Mouse (Mus musculus): ENCODE results near the gene 1810010H24Rik.
A peak's percentile ranks its signal among the peaks of the same experiment; 100 is the strongest.
"Not testable (repeated sequence)": the region's sequence is repeated elsewhere in the genome, so short reads cannot be mapped to it uniquely, and the experiment has no call there.

Gene 1810010H24Rik

GRCm38 (mm10) chr11:107012324-107013017 is 13.0 kb upstream of the 1810010H24Rik start:
- DNase-seq (ENCODE audit: low spot score) = peak; percentile 97

GRCm38 (mm10) chr11:107014020-107014585 is 11.4 kb upstream of the 1810010H24Rik start:
- no peak for DNase-seq (ENCODE audit: low spot score)

- DNase-seq (ENCODE audit: low spot score) = peak; percentile 46
These were observed 10.7 kb upstream of the 1810010H24Rik start for GRCm38 (mm10) chr11:107014597-107015309.

GRCm38 (mm10) chr11:107015535-107016187 is 9.8 kb upstream of the 1810010H24Rik start:
- not testable (repeated sequence) for DNase-seq (ENCODE audit: low spot score)

- DNase-seq (ENCODE audit: low spot score) = no peak
These were observed 8.6 kb upstream of the 1810010H24Rik start for GRCm38 (mm10) chr11:107016893-107017292.

GRCm38 (mm10) chr11:107017339-107017886 is 8.1 kb upstream of the 1810010H24Rik start:
- no peak for DNase-seq (ENCODE audit: low spot score)

- DNase-seq (ENCODE audit: low spot score) = peak; percentile 24
These were observed 6.9 kb upstream of the 1810010H24Rik start for GRCm38 (mm10) chr11:107018606-107019005.

- no peak for DNase-seq (ENCODE audit: low spot score)
These were observed 6.2 kb upstream of the 1810010H24Rik start for GRCm38 (mm10) chr11:107019318-107019717.

GRCm38 (mm10) chr11:107019722-107020121 is 5.8 kb upstream of the 1810010H24Rik start:
- DNase-seq (ENCODE audit: low spot score) = not testable (repeated sequence)

GRCm38 (mm10) chr11:107022050-107022683 is 3.3 kb upstream of the 1810010H24Rik start:
- no peak for DNase-seq (ENCODE audit: low spot score)

GRCm38 (mm10) chr11:107024406-107024805 is 1.1 kb upstream of the 1810010H24Rik start:
- no peak for DNase-seq (ENCODE audit: low spot score)

GRCm38 (mm10) chr11:107026554-107027430 is 1.3 kb downstream of the 1810010H24Rik start:
- no peak for DNase-seq (ENCODE audit: low spot score)

- DNase-seq (ENCODE audit: low spot score) = peak; percentile 87
These were observed 2.2 kb downstream of the 1810010H24Rik start for GRCm38 (mm10) chr11:107027431-107028274.

GRCm38 (mm10) chr11:107028275-107028618 is 2.8 kb downstream of the 1810010H24Rik start:
- DNase-seq (ENCODE audit: low spot score) = no peak

- no peak for DNase-seq (ENCODE audit: low spot score)
These were observed 3.3 kb downstream of the 1810010H24Rik start for GRCm38 (mm10) chr11:107028754-107029153.

- DNase-seq (ENCODE audit: low spot score) = peak; percentile 46
These were observed 4.1 kb downstream of the 1810010H24Rik start for GRCm38 (mm10) chr11:107029536-107029935.

GRCm38 (mm10) chr11:107031635-107032034 is 6.2 kb downstream of the 1810010H24Rik start:
- no peak for DNase-seq (ENCODE audit: low spot score)

- DNase-seq (ENCODE audit: low spot score) = no peak
These were observed 8.8 kb downstream of the 1810010H24Rik start for GRCm38 (mm10) chr11:107034085-107034810.

GRCm38 (mm10) chr11:107039417-107039816 is 13.9 kb downstream of the 1810010H24Rik start:
- DNase-seq (ENCODE audit: low spot score) = no peak
